Mouse (Mus musculus): Measurements from ENCODE around the gene Zbtb20.

Gene Zbtb20

DNA sequence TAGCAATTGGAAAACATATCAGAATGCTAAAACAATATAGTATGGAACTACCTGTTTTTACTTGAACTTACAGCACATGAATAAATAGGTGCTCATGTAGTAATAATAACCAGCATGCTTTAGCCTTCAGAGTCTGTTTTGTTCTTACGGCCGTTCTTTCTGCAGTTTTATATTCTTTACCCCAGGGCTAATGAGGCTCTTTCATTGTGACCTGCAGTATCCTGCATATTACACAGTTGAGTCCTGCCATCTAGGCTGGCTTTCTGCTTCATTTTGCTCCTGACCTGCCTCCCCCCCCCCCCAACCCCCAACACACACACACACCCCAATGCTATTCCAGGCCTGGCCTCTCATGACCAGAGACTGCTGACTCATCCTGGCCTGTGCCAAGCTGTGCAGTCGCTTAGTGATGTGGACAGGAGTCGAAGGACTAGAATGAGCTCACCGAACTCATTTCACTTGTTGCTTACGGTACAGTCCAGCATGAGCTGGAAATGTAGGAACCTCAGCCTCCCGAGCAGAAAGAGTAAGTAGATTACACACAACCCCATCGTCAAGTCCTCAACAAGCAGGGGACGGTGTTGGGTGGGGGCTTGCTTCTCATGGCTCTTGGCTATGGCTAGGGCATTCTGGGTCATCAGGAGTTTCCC, 487.1 kb downstream of the Zbtb20 start:
- no peak for DNase-seq (ENCODE audit: low spot score in 2 of 2)

DNA sequence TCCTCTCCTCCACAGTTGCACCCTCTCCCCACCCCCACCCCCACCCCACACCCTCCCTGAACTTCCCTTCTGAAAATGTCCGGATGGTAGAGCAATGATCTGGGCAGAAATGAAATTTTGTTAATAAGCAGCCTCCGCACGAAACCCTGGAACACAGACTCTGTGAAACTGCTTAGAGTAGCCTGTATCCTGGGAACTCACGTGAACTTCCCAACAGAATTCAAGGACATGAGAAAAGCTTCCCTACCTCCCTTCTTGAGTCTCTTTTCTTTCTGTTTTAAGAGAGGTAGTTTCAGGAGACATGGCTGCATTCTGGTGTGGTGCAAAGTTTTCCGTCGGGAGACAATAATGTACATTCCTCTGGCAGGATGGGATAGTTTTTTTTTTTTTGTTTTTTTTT, 487.6 kb downstream of the Zbtb20 start:
- DNase-seq (ENCODE audit: low spot score in 2 of 2), result no peak

DNA sequence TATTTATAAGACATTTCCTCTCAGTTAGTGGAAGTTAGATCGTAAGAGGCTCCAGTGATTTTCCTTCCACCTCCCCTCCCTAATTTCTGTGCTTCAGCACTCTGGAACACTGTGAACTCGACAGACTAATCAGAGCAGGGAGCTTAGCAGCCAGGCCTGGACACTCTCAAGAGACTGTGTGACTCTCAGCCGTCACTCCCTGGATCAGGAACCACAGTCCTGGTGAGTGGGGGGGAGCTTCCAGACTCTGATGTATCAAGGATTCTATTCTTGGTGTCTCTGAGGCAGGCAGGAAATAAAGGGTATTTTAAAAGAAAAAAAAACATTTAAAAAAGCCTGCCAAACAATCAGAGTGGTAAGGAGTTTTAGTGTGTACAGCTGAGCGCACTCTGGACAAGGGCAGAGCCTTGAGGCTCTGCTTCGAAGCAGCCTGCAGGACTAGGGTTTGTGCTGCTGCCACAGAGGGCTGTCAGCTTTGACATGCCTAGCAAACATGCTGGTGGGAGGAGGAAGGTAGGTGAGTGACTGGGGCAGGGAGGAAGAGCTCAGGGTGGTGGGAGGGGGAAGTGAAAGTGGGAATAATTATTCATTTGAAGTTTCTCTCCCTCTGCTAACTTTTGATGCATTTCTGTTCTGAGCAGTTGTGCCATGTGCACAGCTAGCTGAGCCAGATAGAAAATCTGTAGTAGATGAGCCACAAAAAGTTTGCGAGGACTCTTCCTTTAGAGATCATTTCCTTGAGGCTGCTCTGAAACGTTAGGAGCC, 488.3 kb downstream of the Zbtb20 start:
- DNase-seq (ENCODE audit: low spot score in 2 of 2), result no peak

DNA sequence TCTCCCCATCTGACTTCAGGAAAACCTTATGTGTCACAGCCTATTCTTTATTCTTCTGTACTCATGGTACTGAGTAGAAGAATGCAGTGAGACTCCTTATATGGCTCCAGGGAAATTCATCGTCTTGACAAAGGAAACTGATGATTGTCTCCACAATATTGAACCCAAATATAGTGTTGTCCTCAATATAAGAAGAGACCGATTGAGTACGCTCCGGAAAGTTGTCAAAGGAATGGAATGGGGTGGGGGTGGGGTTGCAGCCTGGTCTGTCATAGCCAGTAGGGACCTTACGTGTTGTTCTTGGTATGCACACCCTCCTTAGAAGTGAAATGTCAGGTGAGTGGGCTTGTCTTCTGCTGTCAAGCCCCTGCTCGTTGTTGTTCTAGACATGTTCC, 488.8 kb downstream of the Zbtb20 start:
- no peak for DNase-seq (ENCODE audit: low spot score in 2 of 2)

DNA sequence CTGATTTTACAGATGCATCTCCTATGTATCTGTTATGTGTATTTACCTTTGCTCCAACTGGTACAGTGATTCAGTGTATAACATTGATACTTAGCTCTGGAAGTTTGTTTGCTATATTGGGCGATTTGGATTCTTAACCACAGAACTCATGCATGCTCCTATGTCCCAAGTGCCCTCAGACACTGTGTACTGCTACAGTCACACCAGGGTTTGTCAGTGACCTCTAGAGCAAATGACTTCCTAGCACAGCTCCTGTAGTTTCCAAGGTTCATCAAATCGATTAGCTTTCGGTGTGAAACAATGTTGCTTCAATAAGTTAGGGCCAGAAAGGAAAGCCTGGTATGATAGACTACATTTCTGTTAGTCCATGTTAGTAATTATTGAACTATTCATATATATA, 489.6 kb downstream of the Zbtb20 start:
- no peak for DNase-seq (ENCODE audit: low spot score in 2 of 2)

DNA sequence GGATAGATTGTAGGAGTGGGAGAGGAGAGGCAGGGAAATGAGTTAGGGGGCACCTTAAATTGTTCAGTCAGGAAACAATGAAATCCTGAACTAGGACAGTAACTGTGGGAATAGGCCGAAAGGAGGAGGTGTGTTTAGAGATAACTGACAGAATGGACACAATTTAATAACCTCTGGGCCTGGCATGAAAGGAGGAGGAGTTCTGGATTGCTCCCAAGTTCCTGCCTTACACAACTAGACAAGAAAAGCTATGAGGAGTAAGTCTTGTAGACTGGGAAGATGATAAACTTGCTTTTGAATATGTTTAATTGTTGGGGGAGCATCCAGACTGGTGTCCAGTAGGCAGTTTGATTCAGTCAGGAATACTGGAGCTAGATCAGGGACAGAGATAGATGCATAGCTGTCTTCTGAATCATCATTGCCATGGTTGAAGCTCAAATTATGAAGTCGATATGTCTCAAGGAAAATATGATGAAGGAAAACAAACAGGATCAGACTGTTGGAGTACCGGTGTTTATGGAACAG, 494.9 kb downstream of the Zbtb20 start:
- DNase-seq (ENCODE audit: low spot score in 2 of 2), result no peak

DNA sequence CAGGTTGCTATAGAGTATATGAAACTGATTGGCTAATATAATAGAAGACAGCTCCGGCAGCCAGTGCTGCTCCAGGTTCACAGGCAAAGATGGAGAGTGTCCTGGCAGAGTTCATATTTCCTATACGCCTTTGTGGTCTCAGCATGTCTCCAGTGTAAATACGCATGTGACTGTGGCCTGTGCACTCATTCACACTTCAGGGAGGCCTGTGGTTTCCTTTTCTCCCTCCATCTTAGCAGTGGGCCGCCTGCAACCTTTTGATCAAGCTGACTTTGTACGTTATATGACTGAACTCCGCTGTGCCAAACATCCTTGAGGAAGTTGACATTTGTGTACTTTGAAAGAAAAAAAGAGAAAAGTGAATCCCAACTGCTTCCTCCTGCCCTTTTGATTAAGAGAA, 501.1 kb downstream of the Zbtb20 start:
- no peak for DNase-seq (ENCODE audit: low spot score in 2 of 2)

DNA sequence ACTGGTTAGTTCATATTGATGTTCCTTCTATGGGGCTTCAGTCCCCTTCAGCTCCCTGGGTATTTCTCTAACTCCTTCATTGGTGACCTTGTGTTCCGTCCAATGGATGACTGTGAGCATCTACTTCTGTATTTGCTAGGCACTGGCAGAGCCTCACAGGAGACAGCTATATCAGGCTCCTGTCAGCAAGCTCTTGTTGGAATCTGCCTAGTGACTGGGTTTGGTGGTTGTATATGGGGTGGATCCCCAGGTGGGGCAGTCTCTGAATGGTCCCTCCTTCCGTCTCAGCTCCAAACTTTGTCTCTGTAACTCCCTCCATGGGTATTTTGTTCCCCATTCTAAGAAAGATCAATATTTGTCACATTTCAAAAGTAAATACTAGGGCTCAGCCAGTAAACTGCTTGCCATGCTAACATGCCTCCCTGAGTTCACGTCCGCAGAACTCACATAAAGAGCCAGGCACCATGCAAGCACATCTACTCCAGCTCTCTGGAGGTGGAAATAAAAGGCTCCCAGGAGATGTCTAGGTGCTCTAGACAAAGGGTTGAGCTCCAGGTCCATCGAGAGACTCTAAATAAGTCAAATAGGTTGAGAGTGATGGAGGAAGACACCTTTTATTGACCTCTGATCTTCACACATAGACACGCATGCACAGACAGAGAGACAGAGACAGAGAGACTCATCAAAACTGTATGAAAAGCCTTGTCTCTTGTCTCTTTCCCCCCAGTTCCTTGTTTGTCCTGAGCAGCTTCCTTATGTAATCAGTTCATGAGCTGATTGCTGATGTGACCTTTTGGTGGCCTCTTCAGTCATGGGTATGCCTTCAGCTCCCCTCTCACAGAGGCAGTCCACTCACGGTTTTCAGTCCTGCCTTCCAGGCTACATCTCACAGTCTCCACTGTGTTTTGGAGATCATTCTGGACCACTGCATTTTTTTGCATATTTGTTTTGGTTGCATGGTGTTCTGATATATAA, 504.0 kb downstream of the Zbtb20 start:
- no peak for DNase-seq (ENCODE audit: low spot score in 2 of 2)

DNA sequence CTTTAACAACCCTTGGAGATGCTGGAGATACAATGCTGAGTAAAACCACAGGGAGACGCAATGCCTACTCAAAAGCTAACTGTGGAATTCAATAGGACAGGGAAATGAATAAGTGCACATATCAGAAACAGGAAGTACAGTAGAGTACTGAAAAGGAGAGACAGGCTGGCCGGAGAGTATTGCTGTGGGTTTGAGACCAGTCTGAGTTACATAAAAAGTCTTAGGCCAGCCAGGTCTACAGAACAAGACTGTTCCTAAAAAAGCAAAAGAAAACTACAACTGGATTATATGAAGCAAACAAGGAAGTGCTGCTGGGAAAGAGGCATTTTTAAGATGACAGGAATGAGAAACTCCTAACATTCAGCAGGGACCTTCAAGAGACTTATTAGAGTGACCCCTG, 505.5 kb downstream of the Zbtb20 start:
- DNase-seq (ENCODE audit: low spot score in 2 of 2), result no peak

DNA sequence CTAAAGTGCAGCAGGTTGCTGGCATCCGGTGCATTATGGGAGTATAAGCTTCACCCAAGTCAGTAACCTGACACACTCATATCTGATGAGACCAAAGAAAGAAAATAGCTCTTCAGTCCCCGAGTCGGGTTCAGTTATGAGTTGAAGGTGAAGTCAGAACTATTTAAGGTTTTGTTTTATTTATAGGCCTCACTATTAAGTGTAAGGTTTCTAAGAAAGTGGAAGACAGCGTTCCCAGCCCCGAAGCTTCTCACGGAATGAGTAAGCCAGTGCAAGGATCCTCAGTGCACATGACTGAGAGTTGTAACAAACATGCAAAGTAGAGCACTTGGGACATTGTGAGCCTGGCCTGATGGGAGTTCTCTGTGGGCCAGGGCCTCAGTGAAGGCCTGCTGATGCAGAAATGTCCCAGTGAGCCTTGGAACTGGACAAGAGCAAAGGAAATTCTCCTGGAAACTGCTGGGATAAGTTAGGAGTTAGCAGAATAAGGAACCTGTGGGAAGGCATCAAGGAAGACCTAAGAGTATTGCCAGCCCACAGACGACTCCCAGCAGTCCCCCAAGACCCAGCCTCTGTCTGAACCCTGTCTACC, 507.6 kb downstream of the Zbtb20 start:
- DNase-seq (ENCODE audit: low spot score in 2 of 2), result no peak

DNA sequence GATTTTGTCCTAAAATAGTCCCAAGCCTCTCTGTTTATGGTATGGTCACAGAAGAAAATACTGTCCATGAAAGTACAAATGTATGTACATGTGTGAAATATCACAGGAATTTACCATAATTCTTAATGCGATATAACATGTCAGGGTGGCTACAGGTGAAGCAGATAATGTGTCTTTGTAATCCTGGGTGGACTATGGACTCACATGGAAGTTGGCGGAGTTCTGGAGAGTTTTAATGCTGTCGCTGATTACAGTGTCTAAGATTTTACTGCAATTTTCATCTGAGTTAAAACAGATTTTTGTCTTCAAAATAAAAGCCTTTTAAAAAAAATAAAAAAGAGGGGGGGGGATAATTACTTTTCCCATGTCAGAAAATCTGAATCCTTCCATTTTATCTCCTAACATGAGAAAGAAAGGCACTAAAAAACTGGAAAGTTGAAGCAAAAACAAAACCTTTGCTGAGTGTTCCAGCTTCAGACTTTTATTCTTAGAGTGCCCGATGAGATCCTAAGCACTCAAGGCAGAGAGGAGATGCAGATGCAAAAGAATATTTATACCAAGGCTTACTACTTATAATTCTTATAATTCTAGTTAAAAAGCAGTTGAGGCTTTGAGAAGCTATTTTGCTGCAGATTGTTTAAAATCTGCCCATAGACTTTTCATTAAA, 509.4 kb downstream of the Zbtb20 start:
- no peak for DNase-seq (ENCODE audit: low spot score in 2 of 2)

DNA sequence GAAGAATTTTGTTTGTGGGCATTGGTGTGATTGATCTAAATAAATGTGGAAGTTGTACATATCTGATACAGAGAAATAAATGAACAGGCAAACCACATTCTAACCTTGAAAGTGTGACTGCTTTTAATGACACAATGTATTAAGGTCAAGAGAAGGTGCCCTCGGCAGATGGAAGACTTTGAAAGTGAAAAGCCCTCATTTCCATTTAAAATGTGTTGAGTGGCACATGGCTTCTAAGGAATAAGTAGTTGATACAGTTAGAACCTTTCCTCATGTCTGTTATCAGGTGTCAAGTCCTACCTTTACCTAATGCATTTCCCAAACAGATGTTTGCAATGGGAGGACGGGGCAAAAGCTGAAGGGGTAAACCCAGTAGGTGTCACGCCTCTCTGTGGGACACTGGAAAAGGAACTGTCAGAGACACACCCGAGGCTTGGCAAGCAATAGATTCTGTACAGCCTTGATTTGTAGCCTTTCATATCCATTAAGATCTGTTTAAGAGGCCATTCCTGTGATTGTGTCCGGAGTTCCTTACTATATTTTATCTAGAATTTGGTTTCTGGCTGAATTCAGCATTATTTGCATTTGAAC, 510.0 kb downstream of the Zbtb20 start:
- no peak for DNase-seq (ENCODE audit: low spot score in 2 of 2)

DNA sequence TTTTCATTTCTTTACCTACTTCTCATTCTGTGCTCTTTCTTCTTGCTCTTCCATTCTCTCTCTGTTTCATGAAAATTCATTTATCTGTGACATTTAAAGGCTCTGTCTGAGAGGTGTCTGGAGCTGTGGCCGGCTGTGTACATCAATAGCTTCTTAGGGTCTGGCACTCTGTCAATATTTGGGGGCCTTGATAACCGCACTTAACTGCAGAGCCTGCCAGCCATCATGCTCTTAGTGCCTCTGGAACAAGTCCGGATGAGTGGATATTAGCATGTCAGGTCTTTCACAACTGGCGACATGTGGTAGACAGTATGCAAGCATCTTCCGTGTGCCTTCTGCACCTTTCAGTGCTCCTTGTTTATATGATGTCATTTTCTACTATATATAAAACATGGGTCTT, 510.7 kb downstream of the Zbtb20 start:
- DNase-seq (ENCODE audit: low spot score in 2 of 2), result no peak

DNA sequence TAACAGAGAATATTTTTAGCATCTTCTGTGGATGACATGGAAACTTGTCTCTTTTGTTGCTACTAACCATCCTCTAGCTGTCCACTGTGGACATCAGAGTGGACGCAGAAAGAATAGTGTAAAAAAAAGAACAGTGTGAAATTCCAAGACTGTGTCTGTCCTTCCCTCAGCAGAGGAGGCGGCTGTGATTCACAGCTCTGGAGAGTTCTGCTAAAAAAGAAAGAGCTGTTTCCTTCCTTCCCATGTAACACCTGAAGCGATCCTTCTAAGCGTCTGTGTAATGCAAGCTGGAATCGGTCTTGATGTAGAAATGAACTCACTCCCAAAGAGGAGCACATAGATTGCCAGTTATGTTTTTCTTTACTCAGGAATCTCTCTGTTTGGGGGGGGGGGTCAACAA, 512.7 kb downstream of the Zbtb20 start:
- DNase-seq (ENCODE audit: low spot score in 2 of 2), result no peak

DNA sequence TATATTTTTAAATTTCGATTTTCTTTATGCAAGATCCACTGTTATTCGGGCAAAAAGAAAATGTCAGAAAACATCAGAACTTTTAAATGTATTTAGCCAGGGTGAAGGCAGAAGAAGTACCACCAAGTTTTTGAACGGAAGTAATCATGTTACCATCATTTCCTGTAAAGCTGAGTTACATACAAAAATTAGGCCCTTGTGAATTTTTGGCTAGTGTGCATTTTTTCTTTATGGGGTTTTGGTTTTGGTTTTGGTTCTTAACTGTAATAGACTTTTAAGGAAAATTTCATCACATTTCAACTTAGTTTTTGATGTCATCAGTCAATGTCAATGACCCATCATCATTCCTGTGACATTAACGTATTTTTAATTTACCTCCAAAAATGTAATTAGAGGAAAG, 514.7 kb downstream of the Zbtb20 start:
- DNase-seq (ENCODE audit: low spot score in 2 of 2), result no peak

DNA sequence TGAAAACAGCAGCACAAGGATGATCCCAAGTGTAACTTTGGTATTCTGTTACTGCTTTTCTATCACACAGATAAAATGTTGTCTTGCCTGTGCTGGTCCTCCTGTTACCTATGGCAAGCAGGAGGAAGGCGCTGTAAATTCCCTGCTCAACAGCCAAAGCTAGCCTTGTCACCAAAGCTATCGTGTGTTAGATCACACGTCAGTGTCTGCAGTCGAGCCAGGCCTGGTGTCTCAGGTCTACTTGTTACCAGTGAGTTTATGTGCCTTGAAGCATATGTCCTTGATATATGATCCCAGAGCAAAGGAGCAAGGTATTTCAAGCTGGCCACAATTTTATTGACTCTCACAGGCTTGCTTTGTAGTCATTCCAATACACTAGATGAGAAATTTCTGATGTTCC, 517.7 kb downstream of the Zbtb20 start:
- no peak for DNase-seq (ENCODE audit: low spot score in 2 of 2)

DNA sequence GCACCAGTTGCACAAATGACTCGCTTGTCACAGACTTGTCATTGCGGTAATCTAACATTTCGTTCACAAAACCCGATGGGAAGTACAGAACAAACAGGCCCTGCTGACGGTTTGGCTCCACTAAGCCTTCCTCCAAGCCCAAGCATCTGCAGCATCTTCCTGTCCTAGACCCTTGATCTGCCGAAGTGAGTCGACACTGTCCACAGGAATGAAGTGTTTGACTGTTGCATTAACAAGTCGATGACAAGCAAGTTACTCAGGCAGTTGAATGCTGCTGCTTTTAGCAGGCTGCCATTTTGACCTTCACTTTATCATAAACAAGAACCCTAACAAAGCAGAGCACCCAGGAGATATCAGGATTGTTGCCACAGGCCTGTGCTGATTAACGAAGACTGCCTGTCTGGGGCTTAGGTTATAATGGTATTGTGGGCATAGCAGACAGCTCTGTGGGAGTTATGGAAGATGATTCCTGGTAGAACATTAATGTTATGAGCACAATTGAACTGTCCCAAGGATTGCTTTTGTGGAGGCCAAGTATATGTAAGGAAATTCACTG, 518.4 kb downstream of the Zbtb20 start:
- no peak for DNase-seq (ENCODE audit: low spot score in 2 of 2)

DNA sequence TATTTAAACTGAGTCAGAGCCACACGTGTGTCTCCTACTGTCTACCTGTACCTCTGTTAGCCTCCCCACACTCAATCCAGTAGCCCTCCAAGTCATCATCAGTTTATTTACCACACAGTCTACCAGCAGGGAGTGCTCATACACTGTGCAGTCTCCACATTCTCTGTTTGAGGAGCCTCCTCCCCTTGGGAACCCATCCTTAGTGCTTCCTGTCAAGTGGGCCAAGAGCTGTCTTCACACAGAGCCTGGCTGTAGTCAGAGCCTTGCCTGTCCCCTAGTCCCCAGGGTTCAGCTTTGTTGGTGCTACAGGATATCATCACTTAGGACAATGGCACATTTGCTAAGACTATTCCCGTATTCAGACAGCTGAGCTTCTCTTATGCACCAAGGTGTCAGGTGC, 519.1 kb downstream of the Zbtb20 start:
- no peak for DNase-seq (ENCODE audit: low spot score in 2 of 2)

DNA sequence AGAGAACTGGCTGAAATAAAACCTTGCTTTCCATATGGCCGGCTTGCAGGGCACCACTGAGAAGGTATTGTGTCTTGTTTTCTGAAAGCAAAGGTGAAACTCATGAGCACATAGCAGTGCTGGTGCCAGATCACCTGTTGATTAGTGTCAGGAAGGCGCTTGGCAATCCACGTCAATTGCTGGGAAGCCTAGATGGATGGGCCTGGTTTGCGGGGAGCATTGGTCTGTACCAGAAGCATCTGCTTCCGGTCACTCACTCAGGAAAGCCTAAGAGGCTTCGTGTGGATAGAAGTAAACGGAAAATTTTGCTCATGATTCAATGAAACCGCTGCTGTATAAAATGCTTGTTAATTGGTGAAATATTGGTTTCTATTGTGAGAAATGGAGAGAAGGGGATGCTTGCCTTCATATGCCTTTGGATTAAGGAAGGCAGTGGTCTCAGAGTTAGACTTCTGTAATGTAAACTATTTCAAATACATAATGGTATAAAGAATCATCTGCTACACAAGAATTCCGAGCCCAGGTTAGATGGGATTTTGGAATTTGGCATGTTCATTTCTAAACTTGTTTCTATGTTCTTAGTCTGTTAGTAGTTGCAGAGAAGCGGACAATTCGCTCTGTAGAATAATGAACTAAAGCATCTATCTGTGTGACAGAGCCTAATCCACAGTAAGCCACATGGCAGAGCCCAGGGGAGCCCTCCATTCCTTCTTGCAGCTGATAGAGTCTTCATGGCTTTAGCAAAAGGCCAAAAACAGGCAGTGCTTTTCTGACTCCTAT, 521.4 kb downstream of the Zbtb20 start:
- DNase-seq (ENCODE audit: low spot score in 2 of 2), result no peak

Measured in thymus, postnatal 10 days (tissue).